Mouse (Mus musculus) G1E-ER4 (cell line): Measurements from ENCODE around the gene Sgk2. TPM values are rescaled to one million over a fixed set of nuclear protein-coding genes. Genes with fewer than 3 reads are reported as not detected.

Source experiments
- GATA1 ChIP-seq: IDR thresholded peaks from one replicate; pipeline ENCODE4 v1.8.0; 2012; ENCODE audit warnings: low read length, inconsistent platforms
- polyA plus RNA-seq: library from polyadenylated mRNA; stranded (reverse); fragments of >175 nt; gene quantifications from 2 replicates; pipeline ENCODE4 v1.2.3, GENCODE M21; 2012

The Sgk2 gene
- polyA plus RNA-seq, 1 experiment, result not detected

- no peak for TF ChIP-seq GATA1
Observed at GRCm38 (mm10) chr2:162975157-162975775, 11.9 kb upstream of the Sgk2 start.

GRCm38 (mm10) chr2:162976001-162976400 is 11.1 kb upstream of the Sgk2 start:
- TF ChIP-seq GATA1, result no peak

GRCm38 (mm10) chr2:162984381-162984780 is 2.7 kb upstream of the Sgk2 start:
- no peak for TF ChIP-seq GATA1

GRCm38 (mm10) chr2:162985923-162986322 is 1.2 kb upstream of the Sgk2 start:
- TF ChIP-seq GATA1, result no peak

- no peak for TF ChIP-seq GATA1
Observed at GRCm38 (mm10) chr2:162986764-162987163, 366 bp upstream of the Sgk2 start.

- no peak for TF ChIP-seq GATA1
Observed at GRCm38 (mm10) chr2:162988235-162988634, 1.1 kb downstream of the Sgk2 start.

DNA sequence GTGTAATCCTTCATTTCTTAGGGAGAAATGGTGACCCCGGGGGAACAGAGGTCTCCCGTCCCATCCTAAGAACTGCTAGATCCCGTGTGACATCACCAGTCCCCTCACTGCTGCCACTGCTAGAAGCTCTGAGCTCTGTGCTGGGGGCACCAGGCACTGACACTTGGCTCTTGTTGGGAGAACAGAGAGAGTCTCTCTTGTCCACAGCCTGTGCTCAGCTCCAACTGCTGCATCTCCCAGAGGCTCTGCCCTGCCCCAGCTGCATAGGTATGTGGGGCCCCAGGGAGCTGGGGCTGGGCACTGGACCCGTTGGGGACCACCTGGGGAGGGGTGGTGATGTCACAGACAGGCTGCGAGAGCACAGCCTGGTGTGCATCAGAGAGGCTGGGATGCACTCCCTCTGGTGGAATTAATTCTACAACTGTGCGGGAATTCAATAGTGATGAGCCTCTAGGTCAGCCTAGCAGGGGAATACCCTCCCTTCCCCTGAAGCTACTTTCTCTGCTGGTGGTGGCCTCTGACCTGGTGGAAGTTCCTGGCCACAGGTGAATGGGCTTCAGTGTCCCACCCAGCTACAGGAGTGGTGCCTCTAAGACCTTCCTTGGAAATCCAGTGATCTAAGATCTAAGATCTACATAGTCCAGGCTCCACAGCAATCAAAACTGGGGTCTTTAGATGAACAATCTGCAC is 4.4 kb downstream of the Sgk2 start:
- no peak for TF ChIP-seq GATA1

DNA sequence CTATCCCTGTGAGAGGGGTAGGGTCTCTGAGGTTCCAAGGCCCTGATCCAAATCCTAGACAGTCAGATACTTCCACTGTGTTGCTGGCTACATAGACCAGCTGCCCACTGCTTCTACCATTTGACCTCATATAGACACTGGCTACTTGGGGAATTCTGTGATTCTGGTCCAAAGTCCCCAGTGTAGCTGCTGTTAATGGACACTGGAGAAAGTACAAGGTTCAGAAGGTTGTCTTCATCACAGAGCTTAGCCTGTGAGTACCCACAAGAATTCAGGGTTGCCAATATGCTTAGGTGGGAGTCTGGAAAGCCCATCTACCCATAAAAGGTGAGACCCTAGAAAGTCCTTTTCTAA is 4.9 kb downstream of the Sgk2 start:
- TF ChIP-seq GATA1, result no peak

GRCm38 (mm10) chr2:162993881-162994616 is 6.9 kb downstream of the Sgk2 start:
- no peak for TF ChIP-seq GATA1

GRCm38 (mm10) chr2:162998528-162999230 is 11.5 kb downstream of the Sgk2 start:
- TF ChIP-seq GATA1, result no peak

- TF ChIP-seq GATA1, result no peak
Observed at GRCm38 (mm10) chr2:162999744-163000143, 12.6 kb downstream of the Sgk2 start.

- no peak for TF ChIP-seq GATA1
Observed at GRCm38 (mm10) chr2:163001071-163001470, 13.9 kb downstream of the Sgk2 start.

DNA sequence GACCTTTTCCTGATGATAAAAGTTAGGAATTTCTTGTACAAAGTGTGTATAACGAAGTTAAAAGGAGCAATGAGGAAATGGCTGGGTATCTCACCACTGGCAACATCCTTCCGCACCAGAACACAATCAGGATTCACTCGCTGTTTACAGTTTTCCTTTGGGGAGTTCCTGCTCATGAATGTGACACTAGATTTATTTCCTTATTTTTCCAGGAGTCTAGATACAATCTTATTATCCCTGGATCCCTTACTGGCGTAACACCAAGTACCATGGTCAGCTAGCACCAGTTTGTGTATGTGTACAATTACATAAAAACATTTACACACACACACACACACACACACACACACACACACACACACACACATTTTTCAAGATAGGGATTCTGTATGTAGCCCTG is 20.2 kb downstream of the Sgk2 start:
- no peak for TF ChIP-seq GATA1

DNA sequence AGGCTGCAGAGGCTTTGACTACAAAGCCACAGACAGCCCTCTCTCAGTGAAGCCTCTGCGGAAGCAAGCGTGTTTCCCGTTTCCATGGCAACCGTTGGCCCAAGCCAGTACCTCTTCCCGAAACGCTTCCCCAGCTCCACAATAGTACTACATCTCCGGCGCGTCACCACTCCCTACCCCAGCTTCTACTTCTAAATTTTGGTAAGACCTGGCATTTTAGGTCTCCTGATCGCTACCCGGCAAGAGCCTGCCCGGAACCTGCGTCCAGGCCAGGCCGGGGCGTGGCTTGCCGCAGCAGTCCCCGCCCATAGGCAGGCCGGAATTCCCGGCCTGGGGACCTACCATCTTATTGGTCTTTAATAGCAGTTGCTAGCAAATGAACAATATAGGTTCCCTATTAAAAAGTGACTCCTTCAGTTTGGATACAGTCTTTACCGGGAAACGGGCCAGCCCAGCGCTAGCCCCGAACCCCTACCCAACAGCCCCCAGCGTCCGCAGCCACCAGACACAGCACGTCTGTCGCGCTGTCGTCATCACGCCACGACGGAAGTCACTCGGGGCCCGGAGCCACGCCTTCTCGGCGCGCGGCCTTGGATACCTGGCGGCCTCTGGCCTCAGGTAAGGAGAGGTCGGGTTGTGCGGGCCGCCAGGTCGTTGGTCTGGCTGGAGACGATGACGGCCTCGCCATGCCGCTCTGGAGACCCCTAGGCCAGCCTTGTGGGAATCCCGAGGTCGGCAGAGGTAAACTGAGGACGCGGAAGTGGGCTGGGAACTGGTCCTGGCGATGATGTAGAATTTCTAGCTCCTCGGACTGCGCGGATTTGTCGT is 30.0 kb downstream of the Sgk2 start, which contains the start of gene Ift52:
TSS of gene Ift52 (plus strand) at position 439 of the 828 bp plus-strand sequence.
- TF ChIP-seq GATA1, result no peak

DNA sequence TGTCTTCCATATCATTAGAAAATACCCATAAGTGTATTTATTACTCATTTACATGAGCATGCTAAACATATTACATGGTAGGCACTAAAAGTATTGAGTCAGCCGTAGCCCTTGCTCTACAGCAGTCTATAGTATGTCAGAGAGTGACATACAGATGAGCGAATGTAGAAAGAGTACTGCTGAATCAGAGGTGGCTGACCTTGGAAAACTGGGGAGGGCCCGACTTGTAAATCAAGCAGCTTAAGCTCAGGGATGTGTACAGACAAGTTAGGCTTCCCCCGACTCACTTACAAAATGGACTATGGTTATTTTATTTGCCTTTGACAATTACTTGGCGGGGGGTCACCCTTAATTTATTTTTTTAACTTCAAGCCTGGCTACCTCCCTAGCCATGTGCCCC is 44.2 kb downstream of the Sgk2 start:
- TF ChIP-seq GATA1, result no peak

DNA sequence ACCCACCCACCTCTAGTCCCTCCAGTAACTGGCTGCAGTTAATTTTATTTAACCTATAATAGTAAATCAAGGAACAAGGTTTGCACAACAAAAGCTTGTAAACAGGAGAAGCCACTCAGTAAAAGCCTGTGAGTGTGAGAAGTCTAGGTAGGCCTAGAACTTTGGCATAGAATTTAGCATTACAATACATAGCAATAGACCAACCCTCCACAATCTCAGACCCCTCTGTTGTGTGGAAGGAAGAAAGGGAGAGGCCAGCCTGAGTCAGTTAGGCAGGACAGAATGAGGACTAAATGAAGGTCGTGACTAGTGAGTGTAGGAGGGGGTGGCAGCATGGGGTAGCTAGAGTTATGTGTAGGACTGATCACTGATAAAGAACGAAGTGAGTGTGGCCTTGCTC is 44.6 kb downstream of the Sgk2 start:
- no peak for TF ChIP-seq GATA1
